Mouse (Mus musculus) embryonic facial prominence, embryonic 13.5 days (tissue): ENCODE data around the gene Scgb1b29. TPM values are rescaled to one million over a fixed set of nuclear protein-coding genes. Genes with fewer than 3 reads are reported as not detected.
"Not testable (repeated sequence)": the region's sequence is repeated elsewhere in the genome, so short reads cannot be mapped to it uniquely, and the experiment has no call there.

Source experiments
- ATAC-seq: fragments of 200-750 bp; cut with Nextera tagmentation; 2 replicates; pipeline ENCODE4 v1.8.0; 2017; ENCODE audit warnings: low read depth; ENCODE audit not compliant: insufficient number of reproducible peaks, insufficient read depth, low FRiP score, low TSS enrichment
- H3K27ac ChIP-seq: fragments of 300-500 bp; sonication (generic); 2 replicates; pipeline ENCODE4 v1.5.1; 2015; ENCODE audit warnings: moderate library complexity, mild to moderate bottlenecking, inconsistent platforms
- H3K27me3 ChIP-seq: fragments of 300-500 bp; sonication (generic); 2 replicates; pipeline ENCODE4 v1.6.1; 2015; ENCODE audit warnings: mild to moderate bottlenecking, inconsistent platforms
- H3K36me3 ChIP-seq: fragments of 300-500 bp; sonication (generic); 2 replicates; pipeline ENCODE4 v1.6.1; 2015; ENCODE audit warnings: mild to moderate bottlenecking, inconsistent platforms
- H3K4me1 ChIP-seq: fragments of 300-500 bp; sonication (generic); 2 replicates; pipeline ENCODE4 v1.6.1; 2015; ENCODE audit warnings: inconsistent platforms
- H3K4me2 ChIP-seq: fragments of 300-500 bp; sonication (generic); 2 replicates; pipeline ENCODE4 v1.6.1; 2015; ENCODE audit warnings: moderate library complexity, mild to moderate bottlenecking, inconsistent platforms
- H3K4me3 ChIP-seq: fragments of 300-500 bp; sonication (generic); 2 replicates; pipeline ENCODE4 v1.5.1; 2015; ENCODE audit warnings: mild to moderate bottlenecking, inconsistent platforms
- H3K9ac ChIP-seq: fragments of 300-500 bp; sonication (generic); 2 replicates; pipeline ENCODE4 v1.6.1; 2015; ENCODE audit warnings: mild to moderate bottlenecking, inconsistent platforms
- H3K9me3 ChIP-seq: fragments of 300-500 bp; sonication (generic); 2 replicates; pipeline ENCODE4 v1.6.1; 2016; ENCODE audit warnings: inconsistent platforms
- WGBS: fragments of 180-500 bp; shearing (Covaris S2); methylation state at CpG from one replicate; pipeline ENCODE4 v1.1.7; 2015; ENCODE audit warnings: mixed read lengths; 5-methylcytosine and 5-hydroxymethylcytosine counted together
- polyA plus RNA-seq: library from polyadenylated mRNA; unstranded; fragments of >200 nt; fragmentation: Nextera tagmentation; extraction: Ambion mirVana; gene quantifications from 2 replicates; pipeline ENCODE4 v1.2.1, GENCODE M21; 2015

Gene Scgb1b29
- not detected in 2 replicates for polyA plus RNA-seq

DNA sequence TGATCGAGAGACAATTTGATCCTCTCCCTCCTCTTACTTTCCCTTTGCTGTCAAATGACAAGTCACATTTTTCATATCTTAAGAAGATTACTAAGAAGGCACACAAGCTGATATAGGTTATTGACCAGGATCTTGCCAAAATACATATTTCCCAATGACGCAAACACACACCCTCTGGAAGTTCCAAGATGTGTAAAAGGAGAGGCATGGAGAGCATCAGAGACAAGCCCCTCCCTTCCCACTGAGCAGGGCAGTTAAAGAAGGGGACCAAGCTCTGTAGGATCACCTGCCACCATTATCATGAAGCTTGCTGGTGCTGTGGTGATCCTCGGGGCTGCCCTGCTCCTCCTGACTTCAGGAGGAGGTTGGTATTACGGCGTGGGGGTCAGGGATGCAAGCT, at the start of gene Scgb1b29:
Gene Scgb1b29, plus strand, starts transcription at position 301 of the 400 bp plus-strand sequence.
- not testable (repeated sequence) for H3K9me3 ChIP-seq, ATAC-seq, H3K4me3 ChIP-seq, H3K4me2 ChIP-seq, H3K27ac ChIP-seq, H3K36me3 ChIP-seq, H3K9ac ChIP-seq, H3K4me1 ChIP-seq, H3K27me3 ChIP-seq
- 67% methylated on average over 3 of the region's 5 CpGs for WGBS

- H3K4me1 ChIP-seq, ATAC-seq: not testable (repeated sequence)
These were observed 12.7 kb upstream of the Scgb1b29 start for GRCm38 (mm10) chr7:32428636-32429035.

More at GRCm38 (mm10) chr7:32428636-32429035, 12.7 kb upstream of the Scgb1b29 start:
- H3K9me3 ChIP-seq, H3K27ac ChIP-seq, H3K4me2 ChIP-seq, H3K9ac ChIP-seq, H3K36me3 ChIP-seq, H3K4me3 ChIP-seq, H3K27me3 ChIP-seq: not testable (repeated sequence)
- 86% methylated on average over 11 of the region's 11 CpGs for WGBS

Other genes starting within 250 kb of the Scgb1b29 start
- not detected in 2 replicates for gene Scgb2b11, start 230.4 kb upstream of the Scgb1b29 start, polyA plus RNA-seq
- gene Scgb1b11, start 218.7 kb upstream of the Scgb1b29 start, polyA plus RNA-seq = not detected in 2 replicates
- gene Scgb2b12, start 114.3 kb upstream of the Scgb1b29 start, polyA plus RNA-seq = not detected in 2 replicates
- gene Scgb1b12, start 107.4 kb upstream of the Scgb1b29 start, polyA plus RNA-seq = not detected in 2 replicates